Mouse (Mus musculus): ENCODE data around the gene Kcne1.

The Kcne1 gene

GRCm38 (mm10) chr16:92355366-92355765 is 3.9 kb downstream of the Kcne1 start:
- DNase-seq, result no peak

- no peak for DNase-seq
These were observed 5.4 kb downstream of the Kcne1 start for GRCm38 (mm10) chr16:92353897-92354296.

GRCm38 (mm10) chr16:92353295-92353694 is 6.0 kb downstream of the Kcne1 start:
- DNase-seq, result no peak

- no peak for DNase-seq
These were observed 10.3 kb downstream of the Kcne1 start for GRCm38 (mm10) chr16:92348941-92349340.

GRCm38 (mm10) chr16:92346297-92346916 is 12.9 kb downstream of the Kcne1 start:
- DNase-seq, result peak; percentile 53

GRCm38 (mm10) chr16:92345177-92345576 is 14.1 kb downstream of the Kcne1 start:
- peak; percentile 40 for DNase-seq

- peak; percentile 83 for DNase-seq
These were observed 18.4 kb downstream of the Kcne1 start for GRCm38 (mm10) chr16:92340612-92341511.

GRCm38 (mm10) chr16:92336280-92336679 is 23.0 kb downstream of the Kcne1 start:
- peak; percentile 76 for DNase-seq

GRCm38 (mm10) chr16:92334600-92334999 is 24.7 kb downstream of the Kcne1 start:
- no peak for DNase-seq

- DNase-seq, result no peak
These were observed 28.3 kb downstream of the Kcne1 start for GRCm38 (mm10) chr16:92330966-92331365.

GRCm38 (mm10) chr16:92327911-92328310 is 31.4 kb downstream of the Kcne1 start:
- no peak for DNase-seq

GRCm38 (mm10) chr16:92325062-92325406 is 34.2 kb downstream of the Kcne1 start:
- no peak for DNase-seq

- DNase-seq, result no peak
These were observed 34.8 kb downstream of the Kcne1 start for GRCm38 (mm10) chr16:92324309-92325061.

GRCm38 (mm10) chr16:92321341-92321740 is 37.9 kb downstream of the Kcne1 start, which contains the start of gene Fam243:
Gene Fam243, minus strand, starts transcription at chr16:92321441.
- DNase-seq, result no peak

GRCm38 (mm10) chr16:92320361-92320760 is 38.9 kb downstream of the Kcne1 start:
- no peak for DNase-seq

GRCm38 (mm10) chr16:92319353-92320109 is 39.7 kb downstream of the Kcne1 start:
- peak; percentile 80 for DNase-seq

GRCm38 (mm10) chr16:92316049-92316738 is 43.1 kb downstream of the Kcne1 start:
- no peak for DNase-seq

- DNase-seq, result peak; percentile 40
These were observed 45.1 kb downstream of the Kcne1 start for GRCm38 (mm10) chr16:92313953-92314741.

- no peak for DNase-seq
These were observed 50.1 kb downstream of the Kcne1 start for GRCm38 (mm10) chr16:92309126-92309525.

- DNase-seq, result no peak
These were observed 51.3 kb downstream of the Kcne1 start for GRCm38 (mm10) chr16:92307947-92308346.

GRCm38 (mm10) chr16:92305519-92305918 is 53.7 kb downstream of the Kcne1 start:
- no peak for DNase-seq
